Mouse (Mus musculus) left cerebral cortex, postnatal 14 days (tissue): ENCODE data around the gene Cspg4. TPM values are rescaled to one million over a fixed set of nuclear protein-coding genes. Genes with fewer than 3 reads are reported as not detected.

Experiments
- DNase-seq, 2 experiments: peaks; one replicate each; pipeline ENCODE4 v3.0.0; 2021 to 2022; ENCODE audit warnings: low spot score in 2 of 2, mixed read lengths in 1 of 2
- intact Hi-C: fragments of 180-260 bp; cut with DNase I; formaldehyde crosslinking; loops from one replicate; pipeline ENCODE4 v1.15.1; 2025
- long read RNA-seq, 2 experiments: library from polyadenylated mRNA; stranded (forward); transcript quantifications; one replicate each; pipeline ENCODE4 v2.0.0; 2021
- total RNA-seq, 2 experiments: library from RNA; stranded (reverse); gene quantifications; 2 replicates each; pipeline ENCODE4 v1.2.3; 2021

The Cspg4 gene
- total RNA-seq: 10 to 100 TPM; 21.4 to 25.0 TPM
- long read RNA-seq, experiment 1, partial matches to known transcripts: 17 of 19 reads
- long read RNA-seq, experiment 1, other reads (novel, unspliced or antisense): 2 of 19 reads
- long read RNA-seq, experiment 2, partial matches to known transcripts: 16 of 18 reads
- long read RNA-seq, experiment 2, other reads (novel, unspliced or antisense): 0 of 18 reads

DNA sequence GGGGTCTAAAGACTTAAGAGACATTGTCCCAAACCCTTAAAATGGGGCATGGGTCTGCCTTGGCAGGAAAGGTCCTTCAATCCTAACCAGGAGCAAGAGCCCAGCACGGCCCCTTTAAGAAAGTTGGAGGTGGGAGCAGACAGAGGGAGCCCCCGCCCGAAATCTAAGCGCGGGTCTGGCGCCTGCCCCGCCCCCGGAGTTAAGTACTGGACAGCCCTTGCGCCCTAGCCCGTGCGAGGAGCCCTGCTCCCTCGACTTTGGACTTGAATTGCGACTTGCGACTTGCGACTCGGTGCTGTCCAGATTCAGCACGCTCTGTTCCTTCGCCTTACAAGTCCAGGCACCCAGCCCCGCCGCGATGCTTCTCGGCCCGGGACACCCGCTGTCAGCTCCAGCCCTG lies at the start of gene Cspg4:
Cspg4 (plus strand) TSS at position 202 of the 400 bp plus-strand sequence.
- DNase-seq: peak in 1 of 2 experiments; percentile 37
- intact Hi-C loops: no loop called here

DNA sequence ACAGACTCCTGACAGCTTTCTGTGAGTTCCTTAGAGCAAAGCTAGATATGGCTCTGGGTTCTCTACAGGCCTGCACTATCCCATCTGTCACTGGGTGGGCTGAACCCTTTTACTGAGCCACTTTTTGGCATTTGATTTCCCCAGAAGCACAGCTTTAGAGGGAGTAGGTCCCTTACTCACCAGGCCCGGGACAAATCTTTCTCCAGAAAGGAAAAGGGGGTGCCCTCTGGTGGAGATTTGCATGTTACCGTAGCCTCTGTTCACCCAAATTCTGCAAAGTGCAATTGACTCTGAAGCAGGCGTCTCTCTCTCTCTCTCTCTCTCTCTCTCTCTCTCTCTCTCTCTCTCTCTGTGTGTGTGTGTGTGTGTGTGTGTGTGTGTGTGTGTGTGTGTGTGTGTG lies 39.9 kb upstream of the Cspg4 start:
- DNase-seq: peak; percentile 42 to 45
- intact Hi-C loops: no loop called here

DNA sequence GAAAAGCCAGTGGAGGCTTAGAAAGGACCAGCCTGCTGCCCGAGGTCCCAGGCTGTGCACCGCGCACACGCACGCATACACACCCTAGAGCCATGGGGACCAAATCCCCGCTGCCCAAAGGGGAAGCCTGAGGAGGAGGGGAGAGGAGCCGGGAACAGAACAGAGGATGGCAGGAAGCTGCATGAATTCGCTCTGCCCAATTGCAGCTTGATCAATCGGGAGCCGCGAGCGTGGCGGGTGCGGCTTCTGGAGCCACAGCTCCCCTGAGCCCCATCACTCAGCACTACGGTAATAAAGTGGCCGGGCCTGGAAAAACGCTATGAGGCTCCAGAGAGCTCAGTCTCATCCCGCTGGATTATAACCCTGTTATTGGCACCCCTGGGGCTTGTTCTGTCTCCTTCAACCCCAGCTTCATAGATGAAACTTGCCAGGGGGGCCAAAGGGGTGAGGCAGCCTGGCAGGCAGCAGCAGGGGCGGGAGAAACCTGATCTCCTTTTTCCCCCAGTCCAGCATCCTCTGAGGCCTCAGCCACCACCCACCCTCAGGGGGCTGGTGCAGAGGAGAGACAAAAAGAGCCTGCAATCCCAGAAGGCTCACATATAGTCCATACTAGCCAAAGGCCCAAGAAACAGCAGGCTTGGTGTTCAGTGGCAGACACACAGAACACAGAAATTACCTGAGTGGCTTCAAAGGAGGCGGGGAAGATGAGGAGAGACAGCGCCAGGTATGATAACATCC lies 39.2 kb upstream of the Cspg4 start:
- intact Hi-C loops: no loop called here
- no peak for DNase-seq

DNA sequence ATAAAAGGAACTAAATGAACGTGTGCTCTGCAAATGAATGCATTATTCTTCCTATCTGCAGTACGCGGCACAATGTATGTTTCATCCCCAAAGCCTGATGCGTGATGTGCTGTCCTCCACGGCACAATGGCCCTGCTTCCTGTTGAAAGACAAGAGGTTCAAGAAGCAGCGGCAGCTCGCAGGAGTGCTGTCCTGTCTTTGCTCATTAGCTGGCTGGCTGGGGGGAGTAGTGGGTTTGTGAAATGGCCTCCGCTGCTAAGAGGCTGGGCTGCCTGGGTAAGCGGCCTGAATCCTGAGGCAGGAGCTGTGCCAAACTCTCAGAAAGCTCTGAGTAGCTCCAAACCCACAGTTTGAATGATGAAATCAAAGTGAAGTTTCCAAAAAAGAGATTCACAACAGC lies 36.7 kb upstream of the Cspg4 start:
- no peak for DNase-seq
- intact Hi-C loops: no loop called here

DNA sequence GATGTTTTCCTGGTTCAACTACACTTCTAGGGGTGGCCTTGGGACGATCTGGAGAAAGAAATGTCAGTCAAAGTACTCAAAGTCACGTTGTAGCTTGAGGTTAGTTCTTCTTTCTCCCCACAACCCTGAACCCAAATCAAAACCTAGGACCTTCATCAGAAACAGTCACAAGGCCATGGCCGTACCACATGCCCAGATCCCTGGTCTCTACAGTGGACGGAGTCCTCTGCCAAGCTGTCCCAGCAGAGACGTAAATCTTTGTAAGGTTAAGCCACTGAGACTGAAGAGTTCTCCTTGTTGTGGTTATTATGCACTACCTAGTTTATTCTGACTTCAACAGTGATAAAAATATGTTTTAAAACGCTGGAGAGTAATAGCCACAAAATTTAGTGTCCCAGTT lies 36.0 kb upstream of the Cspg4 start:
- no peak for DNase-seq
- intact Hi-C loops: no loop called here

DNA sequence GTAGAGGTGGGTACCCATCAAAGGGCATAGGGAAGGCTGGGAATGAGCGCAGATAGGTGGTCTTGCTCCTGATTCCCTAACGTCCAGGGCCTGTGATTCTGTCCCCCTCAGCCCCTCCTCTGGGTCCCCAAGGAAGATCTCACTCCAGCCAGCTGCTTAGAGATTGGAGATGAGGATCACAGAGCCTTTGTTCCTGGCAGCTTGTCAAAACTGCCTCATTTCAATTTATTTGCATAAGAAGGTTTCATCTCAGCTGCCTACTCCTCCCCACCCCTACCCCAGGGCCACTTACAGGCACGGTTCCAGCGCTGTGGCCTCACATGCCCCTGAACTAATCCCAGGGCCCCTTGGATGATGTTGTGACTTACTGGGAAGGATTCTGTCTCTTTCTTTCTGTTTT lies 34.7 kb upstream of the Cspg4 start:
- intact Hi-C loops: no loop called here
- DNase-seq: peak; percentile 59 to 74

DNA sequence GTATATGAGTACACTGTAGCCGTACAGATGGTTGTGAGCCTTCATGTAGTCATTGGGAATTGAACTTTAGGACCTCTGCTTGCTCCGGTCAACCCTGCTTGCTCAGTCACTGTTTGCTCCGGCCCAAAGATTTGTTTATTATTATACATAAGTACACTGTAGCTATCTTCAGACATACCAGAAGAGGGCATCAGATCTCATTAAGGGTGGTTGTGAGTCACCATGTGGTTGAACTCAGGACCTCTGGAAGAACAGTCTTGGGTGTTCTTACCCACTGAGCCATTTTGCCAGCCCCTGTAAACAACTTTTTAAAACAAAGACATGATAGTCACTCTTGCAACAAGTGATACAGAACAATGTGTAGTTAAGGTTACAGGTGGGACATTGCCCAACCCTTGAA lies 32.9 kb upstream of the Cspg4 start:
- intact Hi-C loops: no loop called here
- no peak for DNase-seq

DNA sequence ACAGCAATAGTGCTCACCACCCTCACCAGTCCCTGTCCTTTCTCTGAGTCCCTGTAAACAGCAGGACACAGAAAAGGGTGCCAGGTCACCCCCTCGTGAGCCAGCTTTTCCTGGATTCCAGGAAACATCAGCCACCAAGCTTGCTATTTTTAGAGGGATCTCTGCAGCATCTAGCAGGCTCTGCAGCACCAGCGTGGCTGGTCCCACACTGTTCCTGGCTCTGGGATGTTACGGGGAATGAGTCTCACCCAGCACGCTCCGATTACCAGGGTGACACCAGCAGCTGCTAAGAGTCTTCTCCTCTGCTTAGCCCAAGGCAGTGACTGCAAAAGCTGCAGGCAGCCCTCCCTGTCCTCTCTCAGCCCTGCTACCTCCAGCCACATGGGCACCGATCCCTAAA lies 31.9 kb upstream of the Cspg4 start:
- intact Hi-C loops: no loop called here

DNA sequence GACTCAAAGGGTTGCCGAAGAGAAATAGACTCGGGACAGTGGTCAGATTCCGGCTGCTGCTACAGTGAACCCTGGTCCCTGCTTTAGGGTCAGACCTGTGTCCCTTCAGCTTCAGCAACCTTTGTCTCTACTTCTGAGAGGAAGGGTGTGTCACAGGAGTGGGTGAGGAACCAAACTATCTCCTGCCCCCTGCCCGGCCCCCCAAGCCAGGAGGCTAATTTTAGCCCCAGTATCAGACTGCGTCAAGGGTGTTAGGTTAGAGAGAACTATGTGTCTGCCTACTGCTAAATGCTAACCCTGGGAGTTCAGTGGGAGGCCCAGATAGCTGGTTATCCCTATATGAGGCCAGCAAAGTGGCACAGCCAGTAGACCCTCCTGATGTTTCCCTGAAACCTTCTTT lies 29.7 kb upstream of the Cspg4 start:
- intact Hi-C loops: no loop called here
- DNase-seq: no peak

More for the DNA sequence above, 31.9 kb upstream of the Cspg4 start:
- DNase-seq: peak; percentile 40 to 51

DNA sequence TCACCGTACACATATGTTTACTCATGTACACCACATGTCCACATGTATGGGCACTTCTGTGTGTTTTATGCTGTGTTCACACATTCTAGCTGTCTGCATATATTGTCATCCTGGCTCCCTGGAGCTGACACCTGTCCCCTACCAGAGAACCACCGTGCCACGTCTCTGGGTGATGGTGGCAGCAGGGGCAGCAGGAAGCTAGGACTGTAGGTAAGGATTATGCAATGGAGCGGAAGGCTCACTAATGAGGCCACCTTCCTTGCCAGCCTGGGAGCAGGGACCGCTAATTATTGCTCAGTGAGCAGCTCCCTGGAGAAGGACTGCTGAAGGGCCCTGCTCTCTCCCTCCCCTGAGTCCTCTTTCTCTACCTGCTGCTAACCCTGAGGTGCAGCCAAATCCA lies 24.1 kb upstream of the Cspg4 start:
- intact Hi-C loops: no loop called here
- no peak for DNase-seq

DNA sequence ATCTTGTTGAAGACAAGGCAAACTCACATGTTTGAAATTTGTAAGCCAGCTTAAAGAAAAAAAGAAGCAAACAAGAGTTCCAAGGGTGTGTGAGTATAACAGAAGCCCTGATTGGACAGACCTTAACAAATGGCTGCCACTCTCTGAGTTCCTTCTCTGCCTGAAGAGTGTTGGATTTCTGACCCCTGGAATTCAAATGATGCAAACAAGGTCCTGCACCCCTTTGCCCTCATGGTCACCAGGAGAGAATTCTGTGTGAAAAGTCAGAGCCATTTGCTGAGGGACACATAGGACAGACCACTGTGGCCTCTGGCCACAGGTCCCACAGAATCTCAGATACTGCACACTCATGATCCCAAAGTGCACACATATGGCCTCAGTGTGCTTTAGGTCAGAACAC lies 23.0 kb upstream of the Cspg4 start:
- intact Hi-C loops: no loop called here
- DNase-seq: no peak

DNA sequence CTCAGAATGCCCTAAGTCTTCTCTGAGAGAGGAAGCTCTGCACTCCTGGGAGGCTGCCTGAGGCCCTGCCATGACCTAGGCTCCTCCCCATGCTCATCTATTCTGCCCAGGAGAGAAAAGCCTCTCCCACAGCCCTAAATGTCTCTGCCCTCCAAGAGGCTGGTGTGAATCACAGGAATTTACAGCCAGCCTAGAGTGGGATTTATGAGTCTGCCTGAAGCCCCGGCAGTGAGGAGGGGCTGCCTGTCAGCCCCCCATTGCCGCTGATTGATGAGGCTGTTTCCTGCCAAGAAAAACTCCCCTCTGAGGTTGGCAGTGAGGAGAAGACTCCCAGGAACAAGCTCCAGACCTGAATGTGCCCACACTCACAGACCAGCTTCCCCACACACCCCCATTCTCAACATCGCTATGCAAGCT lies 22.5 kb upstream of the Cspg4 start:
- intact Hi-C loops: no loop called here
- DNase-seq: no peak

DNA sequence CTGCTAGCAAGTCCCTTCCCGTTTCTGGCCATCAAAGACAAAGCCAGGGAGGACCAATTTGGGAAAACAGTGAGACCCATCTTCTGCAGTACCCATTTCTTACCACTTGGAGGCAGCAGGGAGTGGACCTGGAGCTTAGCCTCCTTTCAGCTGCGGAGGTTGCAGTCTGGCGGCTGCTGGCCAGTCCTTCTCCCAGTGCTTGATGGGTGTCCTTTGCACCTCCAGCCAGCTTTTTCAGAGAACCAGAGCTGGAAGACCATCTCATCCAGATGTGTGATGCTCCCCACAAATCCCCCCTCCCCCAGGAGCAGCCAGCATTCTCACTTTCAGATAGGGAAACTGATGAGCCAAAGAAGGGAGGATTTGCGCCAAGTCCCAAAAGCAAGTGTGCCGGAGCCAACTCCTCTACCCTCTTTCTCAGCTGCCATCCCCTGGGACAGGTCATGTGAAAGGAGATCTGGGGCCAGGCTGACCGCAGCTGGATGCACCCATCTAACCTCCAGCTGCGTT lies 21.1 kb upstream of the Cspg4 start:
- DNase-seq: peak; percentile 81
- intact Hi-C loops: no loop called here

DNA sequence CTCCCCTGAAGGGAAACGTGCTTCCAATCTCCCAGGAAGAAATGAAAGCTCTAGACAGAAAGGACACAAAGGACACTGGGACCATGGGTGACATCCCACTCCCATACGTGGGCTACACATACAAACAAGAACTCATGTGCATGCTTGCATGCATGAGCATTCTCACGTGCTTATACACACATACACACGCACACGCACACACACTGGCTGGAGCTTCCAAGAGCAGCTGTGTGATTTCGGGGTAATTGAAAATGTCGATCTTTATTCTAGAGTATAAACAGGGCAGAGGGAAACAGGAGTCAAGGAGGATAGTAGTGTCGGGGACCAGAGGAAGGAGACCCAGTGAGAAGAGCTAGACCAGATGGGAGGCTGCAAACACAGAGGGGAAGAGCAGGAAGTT lies 20.2 kb upstream of the Cspg4 start:
- intact Hi-C loops: loop anchor here (5.0 kb wide), 1 partner anchor 43 kb away; no protein-coding TSS in a partner anchor

DNA sequence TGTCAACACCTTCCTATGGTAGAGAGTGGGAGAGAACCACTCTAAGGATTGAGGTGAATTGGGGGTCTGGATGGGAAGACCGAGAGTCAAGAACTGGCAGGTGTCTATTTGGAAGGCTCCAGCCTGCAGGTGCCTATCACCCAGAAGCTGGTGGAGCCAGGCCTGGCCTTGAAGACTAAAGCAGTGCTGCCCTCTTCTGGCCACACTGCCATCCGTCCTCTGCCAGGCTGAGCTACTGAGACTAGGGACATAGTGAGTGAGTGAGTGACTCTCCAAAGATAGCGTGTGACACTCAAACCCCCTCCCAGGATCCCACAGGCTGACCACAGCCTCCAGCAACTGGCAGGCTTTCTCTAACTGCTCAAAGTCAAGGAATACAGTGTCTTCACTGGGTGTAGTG lies 17.3 kb upstream of the Cspg4 start:
- intact Hi-C loops: loop anchor here (5.0 kb wide), 1 partner anchor 40 kb away; no protein-coding TSS in a partner anchor
- DNase-seq: peak; percentile 87 to 90

More for the DNA sequence above, 20.2 kb upstream of the Cspg4 start:
- peak in 1 of 2 experiments; percentile 39 for DNase-seq

DNA sequence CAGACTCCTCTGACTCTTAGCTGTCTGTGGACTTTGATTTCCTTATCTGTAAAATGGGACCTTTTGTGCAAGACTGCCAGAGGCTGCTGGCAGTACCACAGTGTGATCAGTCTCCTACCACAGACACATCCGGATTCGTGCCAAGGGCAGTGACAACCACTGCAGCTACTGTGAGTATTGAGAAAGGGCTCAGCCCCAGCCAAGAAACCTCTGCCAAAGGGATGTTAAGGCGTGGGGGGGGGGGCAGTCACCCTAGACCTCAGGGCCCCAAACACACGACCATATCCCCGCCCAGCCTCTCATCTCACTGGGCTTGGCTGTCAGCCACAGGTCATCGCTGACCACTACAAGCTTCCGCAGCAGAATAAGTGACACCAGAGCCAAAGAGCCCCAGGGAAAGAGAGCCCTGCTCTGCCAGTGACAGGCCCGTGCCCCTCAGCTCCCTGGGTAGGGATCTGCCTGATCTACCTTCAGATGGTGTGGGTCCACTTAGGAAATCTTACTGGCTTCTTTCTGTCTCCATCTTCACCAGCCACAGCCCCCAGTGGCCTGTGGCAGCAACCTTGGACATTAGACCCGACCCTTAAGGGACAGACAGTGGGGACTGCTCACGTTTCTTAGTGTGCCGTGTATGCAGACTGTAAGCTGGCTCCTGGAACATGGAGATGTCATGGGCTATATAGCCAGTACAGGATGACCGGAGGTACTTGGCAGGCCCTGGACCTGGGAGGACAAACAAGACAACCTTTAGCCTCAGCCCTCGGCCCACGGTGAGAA lies 14.5 kb upstream of the Cspg4 start:
- DNase-seq: no peak
- intact Hi-C loops: no loop called here

DNA sequence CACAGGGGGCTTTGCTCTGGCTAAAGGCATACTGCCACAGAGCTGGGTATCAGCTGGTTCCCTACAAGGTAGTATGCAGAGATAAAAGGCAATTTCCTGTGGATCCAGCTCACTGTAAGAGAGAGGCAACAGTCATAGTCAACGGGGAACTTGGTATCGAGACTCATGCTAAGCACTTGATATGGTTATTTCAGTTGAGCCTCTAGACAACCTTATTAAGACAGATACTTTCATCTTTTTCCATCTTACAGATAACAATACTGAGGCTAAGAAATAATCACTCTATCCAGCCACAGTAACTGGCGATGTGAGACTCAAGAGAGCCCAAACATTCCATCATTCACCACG lies 14.0 kb upstream of the Cspg4 start:
- intact Hi-C loops: no loop called here
- no peak for DNase-seq

DNA sequence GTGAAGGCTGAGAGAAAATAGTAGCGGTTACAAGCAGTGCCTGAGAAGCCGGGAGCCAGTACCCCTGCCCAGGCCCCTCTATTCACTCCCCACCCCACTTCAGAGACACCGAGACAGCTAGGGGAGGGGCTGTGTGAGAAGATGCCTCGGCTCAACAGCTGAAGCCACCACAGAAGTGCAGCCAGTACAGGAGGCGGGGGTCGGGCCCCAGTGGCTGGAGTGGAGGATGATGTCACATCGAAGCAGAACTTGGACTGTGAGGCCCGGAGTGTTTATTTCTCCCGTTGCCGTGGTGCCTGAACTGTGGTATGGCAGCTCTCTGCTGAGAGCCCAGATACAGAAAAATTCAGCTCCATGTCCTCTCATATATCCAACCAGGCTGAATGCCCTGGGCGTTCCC lies 13.1 kb upstream of the Cspg4 start:
- intact Hi-C loops: no loop called here
- no peak for DNase-seq

DNA sequence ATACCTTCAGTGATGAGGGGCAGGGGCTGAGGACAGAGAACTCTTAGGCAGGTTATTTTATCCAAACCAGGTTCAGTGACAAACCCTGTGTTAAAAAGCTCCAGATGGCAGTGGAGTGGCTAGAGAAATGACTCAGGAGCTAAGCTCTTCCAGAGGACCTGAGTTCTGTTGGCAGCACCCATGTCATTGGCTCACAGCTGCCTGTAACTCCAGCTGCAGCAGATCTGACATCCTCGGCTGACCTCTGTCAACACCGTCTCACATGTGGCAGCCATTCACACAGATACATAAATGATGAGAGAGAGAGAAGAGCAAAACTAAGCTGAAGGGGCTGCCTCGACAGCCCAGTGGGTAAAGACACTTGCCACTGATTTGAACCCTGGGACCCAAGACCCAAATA lies 7.4 kb upstream of the Cspg4 start:
- intact Hi-C loops: no loop called here
- no peak for DNase-seq

DNA sequence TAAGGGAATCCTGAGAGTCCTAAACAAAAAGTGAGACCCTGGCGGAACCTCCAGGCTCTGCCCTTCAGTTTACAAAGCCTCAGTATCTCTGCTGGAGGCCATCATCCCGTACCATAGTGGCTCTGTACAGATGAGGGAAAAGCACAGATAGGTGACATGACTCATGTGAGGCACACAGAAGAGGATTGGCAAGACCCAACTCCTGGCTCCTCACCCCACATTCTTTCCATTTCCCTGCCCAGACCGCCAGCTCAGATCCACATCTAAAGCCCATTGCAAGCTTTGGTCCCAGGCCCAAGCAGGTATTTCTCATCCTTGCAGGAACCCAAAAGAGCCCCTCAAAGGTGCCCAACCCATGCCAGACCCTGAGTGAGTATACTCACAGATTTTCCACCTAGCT lies 4.8 kb upstream of the Cspg4 start:
- intact Hi-C loops: no loop called here

More for the DNA sequence above, 4.8 kb upstream of the Cspg4 start:
- DNase-seq: no peak
